Mouse (Mus musculus) cerebellum, adult 2 months (tissue): ENCODE results near the gene Megf11.

ENCODE experiments used
- CTCF ChIP-seq: fragments of 200-500 bp; IDR thresholded peaks from 2 replicates; pipeline ENCODE4 v1.5.1; 2011; ENCODE audit warnings: low read depth, mild to moderate bottlenecking, control low read depth, low read length, moderate library complexity, borderline replicate concordance; ENCODE audit not compliant: insufficient read depth
- POLR2A ChIP-seq: fragments of 200-500 bp; IDR thresholded peaks from 2 replicates; pipeline ENCODE4 v1.6.1; 2011; ENCODE audit warnings: low read length, control low read depth, borderline replicate concordance; ENCODE audit not compliant: insufficient read depth

DNA sequence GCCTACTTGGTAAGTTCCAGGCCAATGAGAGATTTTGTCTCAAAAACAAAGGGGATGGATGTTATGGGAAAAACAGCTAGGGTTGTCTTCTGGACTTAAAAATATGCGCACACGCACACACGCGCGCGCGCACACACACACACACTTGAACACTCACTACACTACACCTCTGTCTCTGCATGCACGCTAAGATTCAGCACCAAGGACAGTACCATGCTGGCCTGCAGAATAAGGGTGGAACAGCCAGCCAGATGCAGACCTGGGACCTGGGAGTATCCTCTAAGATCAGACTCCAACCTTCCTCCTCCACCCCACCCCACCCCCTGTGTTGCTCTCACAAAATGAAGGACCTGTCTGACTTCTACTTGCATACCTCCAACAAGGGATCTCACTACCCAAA is 239.1 kb downstream of the Megf11 start:
- TF ChIP-seq POLR2A = no peak
- no peak for TF ChIP-seq CTCF
